Mouse (Mus musculus) lung, postnatal 0 days (tissue): ENCODE data around the gene Cck.

Experiments
- CTCF ChIP-seq: IDR thresholded peaks from 2 replicates; pipeline ENCODE4 v1.5.1; 2016; ENCODE audit warnings: antibody characterized with exemption, mild to moderate bottlenecking
- EP300 ChIP-seq: IDR thresholded peaks from 2 replicates; pipeline ENCODE4 v1.6.1; 2016; ENCODE audit warnings: antibody characterized with exemption, mild to moderate bottlenecking, control low read depth

- TF ChIP-seq EP300 (no peak), CTCF (no peak)
Measured at GRCm38 (mm10) chr9:121467460-121467859, 28.0 kb downstream of the Cck start.
